Mouse (Mus musculus) cerebellum, postnatal 10 days (tissue): ENCODE results near the gene Thpo.
A peak's percentile ranks its signal among the peaks of the same experiment; 100 is the strongest.

ENCODE experiments used
- DNase-seq, 2 experiments: peaks; one replicate each; pipeline ENCODE4 v3.0.0; 2021; ENCODE audit warnings: mixed read lengths in 2 of 2

Gene Thpo

GRCm38 (mm10) chr16:20733731-20734730 lies at the start of gene Thpo:
Thpo (minus strand) TSS chr16:20734511.
- DNase-seq: peak; percentile 67 to 68

DNA sequence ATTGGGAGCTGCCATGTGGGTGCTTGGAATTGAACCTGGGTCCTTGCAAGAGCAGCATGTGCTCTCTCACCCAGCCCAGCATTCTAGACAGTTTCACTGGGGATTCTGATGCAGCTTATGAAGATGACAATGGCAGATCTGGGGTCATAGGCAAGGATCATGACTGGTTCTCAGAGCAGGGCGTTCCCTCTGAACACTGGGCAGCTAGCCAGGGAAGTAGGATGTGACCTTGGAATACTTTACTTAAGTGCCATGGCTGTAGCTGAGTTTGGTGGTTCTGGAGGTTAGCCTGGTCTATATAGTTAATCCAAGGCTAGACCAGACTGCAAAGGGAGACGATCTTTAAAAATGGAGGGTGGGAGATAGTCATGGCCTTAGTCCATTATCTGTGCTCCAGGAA lies 49.6 kb upstream of the Thpo start:
- no peak for DNase-seq

GRCm38 (mm10) chr16:20781101-20781630 lies 46.9 kb upstream of the Thpo start:
- DNase-seq: no peak

DNA sequence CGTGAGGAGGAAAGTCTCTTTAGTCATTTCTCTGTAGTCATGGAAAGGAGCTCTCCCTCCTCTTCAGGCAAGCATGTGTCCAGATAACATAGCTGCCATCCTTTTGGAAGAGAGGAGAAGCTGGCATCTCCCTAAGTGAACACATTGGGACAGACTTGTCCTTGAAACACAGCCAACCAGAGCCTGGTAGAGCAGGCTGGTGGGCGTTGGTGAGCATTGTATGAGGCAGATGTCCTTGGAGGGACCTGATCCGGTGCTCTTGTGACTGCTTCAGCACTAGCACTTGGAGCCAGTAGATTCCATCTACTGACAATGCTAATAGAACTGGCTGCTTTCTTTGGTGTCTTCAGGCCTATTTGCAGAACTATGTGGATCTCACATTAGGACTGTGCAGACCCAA lies 45.5 kb upstream of the Thpo start:
- DNase-seq: peak; percentile 77 to 78

DNA sequence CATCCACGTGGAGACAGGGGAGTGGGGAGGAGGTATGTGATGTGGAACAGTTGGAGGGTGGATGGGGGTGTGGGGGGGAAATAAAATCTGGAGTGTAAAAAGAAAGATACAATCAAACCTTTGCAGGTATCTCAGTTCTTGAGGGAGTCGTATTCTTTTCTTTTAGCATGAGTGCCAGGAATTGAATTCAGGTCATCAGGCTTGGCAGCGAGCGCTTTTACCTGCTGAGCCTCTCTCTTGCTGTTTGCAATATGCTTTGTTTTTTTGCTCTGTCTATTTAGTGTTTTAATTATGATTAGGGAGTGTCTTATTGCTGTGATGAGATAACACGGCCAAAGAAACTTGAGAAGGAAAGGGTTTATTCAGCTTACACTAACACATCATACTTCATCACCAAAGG lies 40.7 kb upstream of the Thpo start:
- DNase-seq: peak; percentile 37 to 42

DNA sequence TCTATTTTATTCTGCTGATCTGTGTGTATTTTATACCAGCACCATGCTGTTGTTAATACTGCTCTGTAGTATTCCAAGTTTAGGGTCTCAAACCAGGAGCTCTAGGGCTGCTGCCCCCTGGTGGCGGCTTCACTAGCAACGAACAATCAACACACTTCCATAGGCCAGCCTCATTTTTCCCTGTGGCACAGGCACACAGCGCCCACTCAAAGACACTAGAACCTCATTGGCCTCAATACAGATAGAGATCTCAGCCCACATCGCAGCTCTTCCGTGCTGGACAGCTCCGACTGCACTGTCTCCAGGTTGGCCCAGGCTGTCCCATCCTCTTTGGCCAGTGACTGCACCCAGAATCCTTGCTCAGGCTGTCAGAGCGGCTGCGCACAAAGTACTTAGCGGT lies 30.9 kb upstream of the Thpo start:
- peak; percentile 71 to 74 for DNase-seq

- DNase-seq: peak; percentile 90 to 94
These were observed 27.4 kb upstream of the Thpo start for GRCm38 (mm10) chr16:20761681-20762080.

GRCm38 (mm10) chr16:20757385-20757784 lies 23.1 kb upstream of the Thpo start:
- DNase-seq: no peak

- no peak for DNase-seq
These were observed 21.7 kb upstream of the Thpo start for GRCm38 (mm10) chr16:20756052-20756451.

- DNase-seq: no peak
These were observed 16.2 kb upstream of the Thpo start for GRCm38 (mm10) chr16:20750518-20750917.

DNA sequence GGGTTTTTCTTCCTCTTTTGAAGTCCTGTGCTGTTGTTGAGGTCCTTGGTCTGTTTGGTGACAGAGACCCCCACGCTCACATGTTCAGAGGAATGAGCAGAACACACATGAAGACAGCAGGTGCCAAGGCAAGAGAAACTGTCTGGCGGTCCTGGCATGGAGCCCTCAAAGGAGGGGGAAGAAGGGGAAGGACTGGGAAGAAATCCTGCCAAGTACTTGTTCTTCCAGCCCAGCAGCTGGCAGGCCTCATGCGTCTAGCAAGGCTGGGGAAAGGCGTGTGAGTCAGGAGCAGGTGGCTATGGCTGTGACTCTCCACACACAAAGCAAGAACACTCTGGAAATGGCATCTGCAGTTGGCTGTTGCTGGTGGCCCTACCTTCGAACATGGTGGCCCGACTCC lies 12.3 kb upstream of the Thpo start:
- peak; percentile 83 to 89 for DNase-seq

GRCm38 (mm10) chr16:20739845-20740244 lies 5.5 kb upstream of the Thpo start:
- DNase-seq: no peak

GRCm38 (mm10) chr16:20736823-20737222 lies 2.5 kb upstream of the Thpo start:
- DNase-seq: peak; percentile 66 to 69

DNA sequence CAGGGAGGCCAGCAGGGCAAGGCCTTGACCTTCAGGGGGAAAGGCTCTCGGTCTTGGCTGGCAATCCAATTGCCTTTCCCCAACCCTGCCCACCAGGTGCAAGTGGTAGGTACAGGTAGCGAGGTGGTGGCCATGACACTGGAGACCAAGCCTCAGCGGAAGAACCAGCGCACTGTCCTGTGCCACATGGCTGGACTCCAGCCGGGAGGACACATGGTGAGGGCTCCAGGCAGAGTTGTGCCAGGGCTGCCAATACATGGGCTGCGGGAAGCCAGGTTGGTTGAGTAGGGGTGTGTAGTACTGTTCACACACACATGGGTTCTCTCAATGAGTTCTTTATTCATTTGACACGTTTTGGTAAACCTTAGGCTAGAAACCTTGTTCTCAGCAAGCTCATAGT lies 1.9 kb upstream of the Thpo start:
- DNase-seq: peak; percentile 48 to 56

DNA sequence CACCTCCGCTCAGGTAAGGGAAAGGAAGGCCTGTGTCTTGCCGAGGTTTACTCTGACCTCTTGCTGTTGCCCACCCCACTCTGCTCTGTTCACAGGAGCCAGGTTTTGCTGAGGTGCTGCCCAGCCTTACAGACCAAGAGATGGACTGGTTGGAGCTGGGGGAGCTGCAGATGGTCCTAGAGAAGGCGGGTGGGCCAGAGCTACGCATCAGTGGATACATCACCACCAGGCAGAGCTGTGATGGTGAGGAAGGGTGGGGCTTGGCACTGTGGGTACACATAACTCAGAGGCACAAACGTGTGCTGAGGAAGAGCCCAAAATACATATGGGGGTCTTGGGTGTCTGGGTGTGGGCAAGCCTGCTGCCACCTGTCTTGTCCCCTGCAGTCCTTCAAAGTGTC lies 1.3 kb upstream of the Thpo start:
- DNase-seq: peak; percentile 62 to 72

DNA sequence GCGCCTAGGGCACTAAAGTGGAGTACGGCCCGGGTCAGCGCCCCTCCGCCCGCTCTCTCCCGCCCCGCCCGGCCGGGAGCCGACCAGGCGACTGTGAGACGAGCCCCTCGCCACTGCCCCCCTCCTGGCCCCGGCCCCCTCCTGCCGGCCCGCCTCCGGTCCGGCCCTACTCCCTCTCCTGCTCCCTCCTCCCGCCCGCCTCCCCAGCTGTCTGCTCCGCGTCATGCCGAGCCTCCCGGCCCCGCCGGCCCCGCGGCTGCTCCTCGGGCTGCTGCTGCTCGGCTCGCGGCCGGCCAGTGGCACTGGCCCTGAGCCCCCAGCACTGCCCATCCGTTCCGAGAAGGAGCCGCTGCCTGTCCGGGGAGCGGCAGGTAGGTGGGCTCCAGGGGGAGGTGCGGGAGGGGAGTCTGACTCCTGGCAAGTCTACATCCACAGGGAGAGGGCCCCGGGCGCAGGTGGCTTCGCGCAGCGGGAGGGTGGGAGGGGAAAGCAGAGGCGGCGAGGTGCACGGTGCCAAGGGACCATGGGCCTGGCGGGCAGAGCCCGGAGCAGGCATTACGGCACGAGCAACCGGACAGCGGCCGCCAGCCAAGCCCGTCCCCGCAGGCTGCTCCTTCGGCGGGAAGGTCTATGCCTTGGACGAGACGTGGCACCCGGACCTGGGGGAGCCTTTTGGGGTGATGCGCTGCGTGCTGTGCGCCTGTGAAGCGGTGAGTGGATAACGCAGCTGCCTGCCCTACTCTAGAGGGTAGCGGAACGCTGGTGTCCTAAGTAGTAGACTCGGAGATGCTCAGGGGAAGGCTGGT lies 1.2 kb downstream of the Thpo start, which contains the start of gene Chrd:
Chrd (plus strand) TSS at position 203 of the 806 bp plus-strand sequence.
- peak; percentile 88 to 90 for DNase-seq

GRCm38 (mm10) chr16:20732251-20732924 lies 1.9 kb downstream of the Thpo start:
- DNase-seq: peak; percentile 83 to 86

DNA sequence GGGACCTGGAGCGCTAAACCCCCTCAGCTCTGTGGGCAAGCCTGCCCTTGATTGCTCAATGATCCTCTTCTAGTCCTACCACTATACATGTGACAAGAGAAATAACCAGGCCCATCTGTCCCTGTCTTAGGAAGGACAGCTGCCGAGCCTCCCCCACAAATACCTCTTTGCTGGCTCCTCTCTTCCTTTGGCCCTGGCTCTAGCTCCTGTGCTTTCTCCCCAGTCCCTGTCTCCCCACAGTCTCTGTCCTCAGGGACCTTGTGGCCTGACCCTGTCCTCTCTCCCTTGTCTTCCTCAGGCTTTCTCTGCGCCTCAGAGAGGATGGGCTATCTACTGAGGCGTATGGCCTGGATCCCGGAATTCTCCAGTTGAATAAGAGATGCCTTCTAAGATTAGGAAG lies 2.6 kb downstream of the Thpo start:
- DNase-seq: peak; percentile 46 to 50

- no peak for DNase-seq
These were observed 4.0 kb downstream of the Thpo start for GRCm38 (mm10) chr16:20730293-20730711.

GRCm38 (mm10) chr16:20726384-20726783 lies 7.9 kb downstream of the Thpo start:
- DNase-seq: no peak

GRCm38 (mm10) chr16:20725750-20726149 lies 8.6 kb downstream of the Thpo start:
- DNase-seq: no peak

DNA sequence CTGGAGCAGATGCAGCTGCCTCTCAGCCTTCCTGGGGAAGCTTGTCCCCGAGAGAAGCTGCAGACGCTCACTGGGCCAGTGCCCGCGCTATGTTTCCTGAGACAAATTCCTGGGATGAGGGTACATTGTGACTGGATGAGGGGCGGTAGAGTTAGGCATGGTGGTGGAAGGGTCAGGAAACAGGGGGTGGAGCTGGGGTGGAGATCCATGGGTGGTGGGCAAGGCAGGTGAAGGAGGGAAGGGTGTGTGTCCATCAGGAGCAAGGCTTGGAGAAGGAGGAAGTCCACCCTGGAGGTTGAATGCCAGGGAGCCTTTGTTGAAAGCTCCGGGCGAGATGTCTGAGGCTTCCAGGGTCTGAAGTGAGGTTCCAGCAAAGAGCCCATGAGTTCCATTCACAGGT lies 9.0 kb downstream of the Thpo start:
- DNase-seq: no peak

DNA sequence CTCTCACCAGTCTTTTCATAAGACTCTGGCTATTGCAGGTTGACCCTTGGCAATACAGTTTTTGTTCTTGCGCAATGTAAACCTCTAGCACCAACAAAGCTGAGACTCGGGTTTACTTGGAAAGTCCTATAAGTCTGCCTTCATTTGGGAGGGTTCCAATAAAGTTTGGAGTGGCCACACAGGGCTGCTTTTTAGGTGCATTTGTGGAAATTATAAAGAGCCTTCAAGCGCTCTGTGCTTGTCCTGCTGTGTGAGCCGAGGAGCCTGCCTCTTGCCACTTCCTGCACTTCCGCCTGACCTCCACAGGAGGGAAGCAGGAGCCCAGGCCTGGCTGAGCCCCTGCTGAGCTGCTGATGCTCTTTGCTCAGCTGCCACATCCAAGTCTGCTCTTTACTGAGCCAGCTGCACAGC lies 10.0 kb downstream of the Thpo start:
- DNase-seq: peak; percentile 53 to 62
